Mouse (Mus musculus): ENCODE measurements around the gene Myt1l.

The Myt1l gene

DNA sequence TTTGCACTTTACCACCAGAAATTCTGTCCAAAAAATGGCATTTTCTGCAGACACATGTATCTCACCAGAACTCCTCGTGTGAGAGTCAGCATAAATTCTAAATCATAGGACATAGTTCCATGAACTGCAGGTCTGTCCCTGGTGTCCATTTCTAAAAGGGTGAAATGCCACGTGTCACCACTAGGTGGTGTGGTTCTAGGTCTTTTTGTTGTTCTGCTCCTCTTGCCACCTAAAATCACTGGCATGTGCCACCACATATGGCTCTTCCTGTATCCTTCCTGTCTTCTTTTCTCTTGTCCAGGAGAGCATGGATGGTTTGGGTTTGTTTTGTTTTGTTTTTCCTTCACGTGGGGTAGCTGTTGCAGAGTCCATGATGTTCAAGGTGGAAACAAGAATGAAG lies 366.5 kb downstream of the Myt1l start:
- DNase-seq (ENCODE audit: low read depth in 2 of 2, low spot score in 2 of 2), result no peak

DNA sequence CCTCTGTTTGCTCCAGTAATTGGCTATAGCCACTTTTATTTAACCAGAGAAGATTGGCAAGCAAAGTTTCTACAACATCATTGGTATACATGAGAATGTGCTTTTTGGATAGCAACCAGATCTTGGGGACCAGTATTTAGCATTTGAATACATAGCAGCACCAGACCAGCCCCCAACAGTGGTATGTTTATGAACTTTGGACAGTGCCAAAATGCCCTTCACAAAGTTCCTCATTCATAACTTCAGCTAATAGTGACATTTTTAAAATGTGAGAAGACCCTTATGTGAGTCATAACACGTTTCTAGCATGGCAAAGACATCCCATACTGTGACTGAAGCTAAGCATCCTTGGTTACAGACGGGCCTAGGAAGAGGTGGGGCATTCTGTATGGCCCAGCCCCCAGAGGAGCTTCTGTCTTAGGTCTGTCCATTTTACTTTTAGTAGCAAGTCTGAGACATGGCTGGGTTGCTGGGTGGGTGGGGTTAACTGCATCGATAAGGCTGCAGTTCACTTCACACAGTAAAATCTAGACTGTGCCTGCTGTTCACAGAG lies 369.4 kb downstream of the Myt1l start:
- no peak for DNase-seq (ENCODE audit: low read depth in 2 of 2, low spot score in 2 of 2)

DNA sequence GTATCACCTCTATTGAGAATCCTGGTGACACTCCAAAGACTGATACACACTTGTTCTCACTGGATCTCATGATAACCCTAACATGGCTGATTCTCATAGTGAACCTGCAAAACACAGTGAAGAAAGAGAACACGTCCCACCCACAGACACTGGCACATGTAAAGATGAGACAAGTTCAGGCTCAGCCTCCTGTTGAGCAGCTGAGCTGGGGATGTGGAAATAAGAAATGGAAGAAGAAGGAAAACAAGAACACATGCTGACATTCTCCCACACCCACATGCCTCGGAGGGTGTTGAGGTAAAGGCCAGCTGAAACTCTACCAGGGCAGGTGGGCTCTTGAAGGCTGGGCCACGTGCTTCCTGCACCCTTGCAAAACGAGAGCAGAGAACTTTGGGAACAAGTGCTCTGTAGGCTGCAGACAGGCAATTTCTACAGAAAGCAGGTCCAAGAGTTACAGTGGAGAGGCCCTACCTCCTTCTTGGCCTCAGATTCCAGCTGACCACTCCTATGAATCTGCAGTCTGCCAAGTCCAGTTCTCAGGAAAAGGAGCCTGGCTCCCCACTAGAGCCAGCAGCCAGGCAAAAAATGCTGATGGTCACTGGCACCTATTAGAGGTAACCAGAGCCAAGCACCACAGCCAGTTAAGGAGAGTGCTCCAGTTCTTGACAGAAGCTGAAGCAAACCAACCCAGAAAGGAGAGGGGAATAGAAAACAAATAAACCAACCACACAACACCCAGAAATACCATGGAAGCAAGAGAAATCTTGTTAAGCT lies 376.1 kb downstream of the Myt1l start:
- DNase-seq (ENCODE audit: low read depth in 2 of 2, low spot score in 2 of 2), result no peak

DNA sequence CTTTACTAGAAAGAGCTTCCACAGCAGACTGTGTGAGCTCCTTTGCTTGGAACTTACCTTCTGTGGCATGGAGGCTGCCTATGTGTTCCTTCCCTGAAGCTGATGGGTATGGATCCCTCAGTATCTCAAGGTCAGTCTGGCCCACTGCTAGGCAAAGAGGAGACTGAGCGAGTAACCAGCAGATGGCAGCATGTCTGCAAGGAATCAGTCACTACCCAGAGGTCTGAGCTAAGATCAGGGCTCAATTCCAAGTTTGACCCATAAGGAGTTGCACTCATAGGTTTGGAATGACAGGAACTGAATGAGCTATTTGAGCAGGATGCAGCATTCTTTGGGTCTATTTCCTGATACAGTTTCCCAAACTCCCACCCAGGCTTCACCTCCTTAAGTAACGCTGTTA lies 378.9 kb downstream of the Myt1l start:
- DNase-seq (ENCODE audit: low read depth in 2 of 2, low spot score in 2 of 2), result no peak

DNA sequence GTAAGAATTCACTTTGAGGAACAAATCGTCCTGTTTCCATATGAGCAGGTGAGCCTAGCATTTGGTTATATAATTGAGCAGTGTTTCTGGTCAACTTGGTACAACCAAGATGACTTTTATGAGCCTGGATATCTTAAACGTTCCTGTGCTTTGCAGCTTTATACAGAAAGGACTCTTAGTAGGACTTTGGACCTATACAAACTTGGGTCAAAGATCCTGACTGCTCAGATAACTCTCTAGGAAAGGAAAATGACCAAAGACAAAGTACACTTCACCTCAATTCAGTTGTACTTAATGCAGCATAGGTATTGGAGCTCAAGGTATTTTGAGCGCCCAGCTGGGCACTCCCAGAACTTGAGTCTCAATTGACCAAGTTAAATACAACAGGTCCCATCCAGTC lies 388.0 kb downstream of the Myt1l start:
- DNase-seq (ENCODE audit: low read depth in 2 of 2, low spot score in 2 of 2), result no peak

DNA sequence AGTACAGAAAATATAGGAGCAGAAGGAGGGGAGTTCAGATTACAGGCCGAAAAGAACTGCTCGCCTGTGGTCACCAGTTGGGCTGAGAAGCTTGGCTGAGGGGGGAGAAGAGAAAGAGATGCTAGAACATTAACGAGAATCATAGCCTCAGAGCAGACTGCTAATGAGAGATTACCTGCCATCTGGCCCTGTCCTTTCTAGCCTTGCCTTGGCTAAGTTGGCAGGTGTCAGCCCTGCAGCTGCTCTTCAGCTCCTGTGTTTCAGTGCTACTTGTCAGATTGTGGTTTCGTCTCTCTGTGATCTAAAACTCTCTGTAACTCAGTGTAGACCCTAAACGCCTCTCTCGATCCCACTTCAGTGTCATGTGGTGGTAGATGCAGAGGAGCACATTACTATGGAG lies 388.6 kb downstream of the Myt1l start:
- DNase-seq (ENCODE audit: low read depth in 2 of 2, low spot score in 2 of 2), result no peak

DNA sequence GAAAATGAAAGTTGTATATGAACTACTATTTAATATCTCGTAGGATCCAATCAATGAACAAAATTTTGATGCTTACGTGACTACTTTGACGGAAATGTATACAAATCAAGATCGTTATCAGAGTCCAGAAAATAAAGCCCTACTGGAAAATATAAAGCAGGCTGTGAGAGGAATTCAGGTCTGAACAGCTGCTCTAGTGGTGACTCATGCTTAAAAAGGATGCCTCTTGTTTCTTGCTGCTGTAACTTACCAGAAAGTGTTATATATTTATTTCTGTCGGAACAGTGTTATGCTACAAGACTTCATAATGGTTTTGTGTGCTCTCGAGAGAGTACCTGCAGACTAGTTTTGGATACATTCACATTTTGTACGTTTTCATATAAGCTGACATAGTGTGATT lies 392.1 kb downstream of the Myt1l start:
- no peak for DNase-seq (ENCODE audit: low read depth in 2 of 2, low spot score in 2 of 2)

DNA sequence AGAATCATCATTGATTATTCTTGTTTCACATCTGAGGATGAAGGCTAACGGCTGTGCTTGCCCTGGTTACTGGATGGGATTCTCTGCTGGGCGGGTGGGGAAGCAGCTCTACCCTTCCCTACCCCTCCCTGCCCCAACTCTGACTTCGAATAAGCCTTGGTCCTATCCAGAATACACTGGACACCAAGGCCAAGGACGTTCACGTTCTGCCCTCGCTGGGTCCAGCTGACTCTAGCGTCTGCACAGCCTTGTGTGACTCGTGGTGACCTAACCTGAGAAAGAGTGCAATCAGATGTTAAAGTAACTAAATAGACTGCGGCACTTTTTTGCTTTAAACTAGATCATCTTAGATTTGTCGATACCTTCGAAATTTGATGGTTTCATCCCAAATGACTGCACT lies 393.3 kb downstream of the Myt1l start:
- no peak for DNase-seq (ENCODE audit: low read depth in 2 of 2, low spot score in 2 of 2)

DNA sequence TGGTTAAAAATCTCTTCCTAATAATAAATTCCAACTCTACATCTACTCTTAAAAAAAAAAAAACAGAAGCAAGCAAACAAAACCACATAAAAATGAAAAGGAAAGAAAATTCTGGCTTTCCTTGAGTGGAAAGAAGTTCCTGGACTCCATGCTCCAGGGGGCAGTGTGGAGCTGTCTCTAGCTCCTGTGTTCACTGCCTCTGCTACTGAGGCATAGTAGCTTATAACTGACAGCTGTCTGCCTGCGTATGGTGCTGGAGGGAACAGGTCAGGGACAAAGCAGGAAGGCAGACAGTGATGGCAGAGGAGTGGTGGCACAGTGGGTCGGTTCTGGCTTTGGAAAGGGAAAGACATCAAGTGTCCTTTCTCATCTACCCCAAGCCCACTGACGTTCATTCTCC lies 398.7 kb downstream of the Myt1l start:
- DNase-seq (ENCODE audit: low read depth in 2 of 2, low spot score in 2 of 2), result no peak

DNA sequence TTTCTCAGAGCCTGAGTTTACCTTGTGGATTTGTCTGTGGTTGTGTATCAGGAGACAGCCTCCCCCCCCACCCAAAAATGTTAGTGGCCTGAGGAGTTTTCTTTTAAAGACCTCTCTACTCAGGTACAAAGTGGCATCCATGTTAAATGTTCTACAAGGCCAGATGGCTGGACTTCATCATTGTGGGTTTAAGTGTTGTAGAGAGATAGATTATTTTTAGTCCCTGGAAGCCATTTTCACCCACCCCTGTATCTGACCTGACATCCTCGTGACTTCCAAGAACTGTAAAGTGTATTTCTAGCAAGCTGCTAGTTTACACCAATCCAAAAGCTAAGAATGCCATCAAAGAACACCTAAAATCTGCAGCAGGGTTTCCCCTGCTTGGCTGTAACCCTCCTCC lies 402.4 kb downstream of the Myt1l start:
- no peak for DNase-seq (ENCODE audit: low read depth in 2 of 2, low spot score in 2 of 2)

DNA sequence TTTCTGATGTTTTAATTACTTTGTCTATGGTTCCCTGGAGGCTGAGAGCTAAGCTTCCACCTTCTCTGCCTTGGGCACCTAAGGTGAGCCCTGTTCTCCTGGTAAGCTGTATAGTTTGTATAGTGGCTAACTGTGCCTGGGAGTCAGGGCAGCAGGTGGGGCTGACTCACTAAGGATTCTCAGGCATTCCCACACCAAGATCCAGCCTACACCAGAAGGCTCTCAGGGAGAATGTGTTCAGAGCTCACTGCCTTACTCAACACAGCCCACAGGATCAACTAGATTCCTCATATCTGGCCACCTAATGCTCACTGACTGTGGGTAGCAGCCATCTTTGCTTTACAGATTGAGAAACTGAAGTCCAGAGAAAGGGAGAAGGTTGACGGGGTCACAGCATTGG lies 404.8 kb downstream of the Myt1l start:
- no peak for DNase-seq (ENCODE audit: low read depth in 2 of 2, low spot score in 2 of 2)

DNA sequence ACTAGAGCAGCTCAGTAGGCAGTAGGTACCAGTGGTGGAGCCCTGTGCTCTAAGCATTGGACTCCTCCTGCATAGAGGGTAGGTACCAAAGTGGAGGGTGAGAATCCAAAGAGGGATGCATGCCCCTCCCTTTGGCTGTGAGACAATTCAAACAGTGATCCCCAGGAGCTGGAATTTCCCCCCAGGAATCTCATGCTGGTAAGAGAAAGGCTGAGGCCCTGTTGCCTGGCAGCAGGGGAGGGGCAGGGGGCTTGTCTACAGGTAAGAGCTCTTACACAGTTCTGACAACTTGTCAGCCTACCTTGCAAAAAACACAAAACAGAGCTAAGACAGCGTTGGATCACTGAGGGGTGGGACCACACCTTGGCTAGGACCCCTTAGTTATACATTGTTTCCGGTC lies 405.3 kb downstream of the Myt1l start:
- DNase-seq (ENCODE audit: low read depth in 2 of 2, low spot score in 2 of 2), result no peak

DNA sequence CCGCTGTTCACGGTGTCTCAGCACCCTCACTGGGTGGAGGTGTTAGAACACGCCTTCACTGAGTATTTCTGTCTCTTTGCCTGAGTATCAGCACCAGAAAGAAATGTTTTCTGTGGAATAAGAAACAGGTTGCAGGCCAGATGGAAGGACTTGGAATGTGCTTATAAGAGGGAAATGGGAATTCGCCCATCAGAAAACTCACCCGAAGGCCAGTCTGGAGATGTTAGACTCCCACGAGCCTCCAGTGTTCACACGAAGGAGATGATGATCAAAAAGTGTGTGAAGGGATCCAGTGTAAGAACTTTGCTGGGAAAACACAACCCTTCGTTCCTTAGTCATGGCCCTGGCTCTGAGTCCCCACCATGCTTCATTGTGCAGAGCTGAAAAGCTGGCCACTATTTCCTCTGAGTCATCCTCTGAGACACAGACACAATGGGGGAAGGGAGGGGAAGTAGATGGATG lies 406.0 kb downstream of the Myt1l start:
- no peak for DNase-seq (ENCODE audit: low read depth in 2 of 2, low spot score in 2 of 2)

DNA sequence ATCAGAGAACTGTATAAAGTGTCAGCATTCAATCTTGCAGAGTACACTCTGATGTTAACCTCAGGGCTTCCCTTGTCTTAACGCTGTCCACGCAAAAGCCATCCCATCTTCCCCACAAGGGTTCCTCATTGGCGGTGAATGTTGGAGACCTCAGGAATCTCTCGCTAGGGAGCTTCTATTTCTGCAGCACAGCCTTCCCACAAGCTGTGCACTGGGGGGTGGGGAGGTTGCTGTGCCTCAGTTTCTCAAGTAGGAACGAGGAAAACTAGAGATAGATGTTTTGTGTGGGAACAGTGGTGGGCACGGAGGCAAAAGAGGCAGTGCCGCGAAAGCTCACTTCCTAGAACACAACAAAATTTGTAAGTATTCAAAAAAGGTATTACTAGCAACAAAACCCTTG lies 409.1 kb downstream of the Myt1l start, which contains the start of gene Pxdn:
TSS of gene Pxdn (plus strand) at position 301 of the 400 bp plus-strand sequence.
- DNase-seq (ENCODE audit: low read depth in 2 of 2, low spot score in 2 of 2), result no peak

DNA sequence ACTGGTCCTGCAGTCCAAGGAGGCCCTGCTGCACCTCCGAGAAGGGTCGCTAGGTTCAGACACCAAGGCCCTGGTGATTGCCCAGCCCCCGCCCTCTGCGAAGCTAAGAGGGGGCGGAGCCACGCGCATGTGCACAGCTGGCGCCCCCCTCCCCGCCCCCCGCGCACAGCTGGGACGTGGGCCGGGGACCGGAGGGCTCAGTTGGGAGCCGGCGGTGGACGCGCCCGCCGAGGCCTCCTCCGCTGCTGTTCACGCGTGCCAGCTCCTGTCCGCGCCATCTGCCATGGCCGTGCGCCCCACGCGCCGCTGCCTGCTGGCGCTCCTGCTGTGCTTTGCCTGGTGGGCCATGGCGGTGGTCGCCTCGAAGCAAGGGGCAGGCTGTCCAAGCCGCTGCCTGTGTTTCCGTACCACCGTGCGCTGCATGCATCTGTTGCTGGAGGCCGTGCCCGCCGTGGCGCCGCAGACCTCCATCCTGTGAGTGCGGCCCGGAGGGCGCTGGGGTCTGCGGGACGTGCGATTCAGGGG lies 409.7 kb downstream of the Myt1l start:
- DNase-seq (ENCODE audit: low read depth in 2 of 2, low spot score in 2 of 2), result no peak

DNA sequence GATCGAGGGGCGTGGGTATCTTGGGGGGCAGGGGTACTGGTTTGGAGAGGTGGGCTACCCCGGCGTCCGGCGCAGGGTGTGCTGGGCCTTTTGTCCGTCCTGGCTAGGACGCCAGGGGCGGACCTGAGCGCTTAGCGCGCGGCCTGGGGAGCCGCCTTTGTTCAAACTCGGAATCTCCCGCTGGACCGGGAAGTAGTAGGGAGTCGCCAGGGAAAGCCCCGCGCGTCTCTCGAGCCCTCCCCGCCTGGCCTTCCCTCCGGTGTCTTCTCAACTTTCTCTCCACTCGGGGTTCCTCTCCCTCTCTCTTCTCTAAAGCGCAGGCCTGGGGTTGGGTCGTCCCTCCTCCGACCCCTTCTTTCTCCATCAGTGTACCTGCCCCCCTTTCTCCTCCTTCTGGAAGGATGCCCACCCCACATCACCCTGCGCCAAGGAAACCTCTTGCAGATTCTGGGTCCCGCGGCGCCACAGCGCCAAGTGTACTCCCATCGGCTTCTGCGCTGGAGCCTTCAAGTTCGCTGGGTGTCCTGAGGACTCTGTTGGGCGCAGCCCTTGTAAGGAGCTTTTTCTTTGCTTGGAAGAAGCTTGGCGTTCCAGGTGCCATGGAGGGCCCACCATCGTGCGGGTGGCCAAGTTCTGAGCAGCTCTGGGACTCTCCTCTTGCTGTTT lies 410.3 kb downstream of the Myt1l start:
- DNase-seq (ENCODE audit: low read depth in 2 of 2, low spot score in 2 of 2), result no peak

DNA sequence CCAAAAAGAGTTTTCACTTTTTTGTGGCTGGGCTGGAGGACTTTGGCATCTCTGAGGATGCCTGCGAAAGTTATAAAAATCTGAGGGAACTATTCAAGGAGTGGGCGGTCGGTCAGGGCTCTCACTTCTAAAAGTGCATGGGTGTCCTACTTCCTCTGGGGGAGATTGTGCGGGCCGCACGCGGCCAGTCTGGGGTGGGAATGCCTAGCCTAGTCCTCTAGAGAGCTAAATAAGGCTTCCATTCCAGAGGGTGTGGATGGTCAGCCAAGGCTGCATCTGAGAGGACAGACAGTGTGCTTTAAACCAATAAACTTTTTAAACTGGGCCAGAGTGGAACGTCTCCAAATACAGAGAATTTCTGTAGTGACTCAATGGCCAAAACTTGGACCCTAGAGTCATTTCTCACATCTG lies 411.1 kb downstream of the Myt1l start:
- no peak for DNase-seq (ENCODE audit: low read depth in 2 of 2, low spot score in 2 of 2)

DNA sequence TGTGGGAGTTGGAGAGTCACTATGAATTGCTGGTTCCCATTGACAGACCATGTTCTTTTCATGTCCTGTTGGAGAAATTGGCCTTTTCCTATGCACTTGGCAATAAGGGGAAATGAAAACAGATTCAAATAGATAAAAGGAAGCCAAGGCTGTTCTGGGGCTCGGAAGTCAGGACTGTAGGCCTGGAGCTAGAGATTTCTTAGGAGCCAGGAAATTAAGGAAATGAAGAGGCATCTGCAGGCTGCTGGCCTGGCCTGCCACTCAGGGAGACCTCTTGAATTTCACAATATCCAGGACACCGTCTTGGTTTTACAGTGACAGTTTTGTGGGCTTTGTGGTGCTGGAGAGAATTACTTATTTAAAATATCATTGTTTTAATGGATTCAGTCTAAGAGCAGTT lies 414.3 kb downstream of the Myt1l start:
- DNase-seq (ENCODE audit: low read depth in 2 of 2, low spot score in 2 of 2), result no peak

DNA sequence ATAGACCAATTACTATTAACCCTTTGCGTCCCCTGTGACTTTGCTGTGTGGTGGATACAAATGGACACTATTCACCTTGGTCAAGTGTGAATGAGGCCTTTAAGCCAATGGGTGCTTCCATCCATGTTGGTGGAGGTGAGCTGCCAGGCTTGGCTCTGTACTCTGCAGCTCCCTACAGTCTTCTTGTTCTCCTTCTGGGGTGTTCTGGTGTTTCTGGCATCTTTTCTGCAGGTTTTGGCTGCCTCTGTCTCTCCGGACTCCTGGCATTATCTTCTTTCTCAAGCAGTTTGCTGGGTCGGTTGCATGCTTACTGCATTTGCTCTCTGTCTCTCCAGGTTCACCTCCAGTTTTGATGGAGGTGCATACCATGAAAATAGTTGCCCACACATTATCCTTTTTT lies 416.5 kb downstream of the Myt1l start:
- DNase-seq (ENCODE audit: low read depth in 2 of 2, low spot score in 2 of 2), result no peak

DNA sequence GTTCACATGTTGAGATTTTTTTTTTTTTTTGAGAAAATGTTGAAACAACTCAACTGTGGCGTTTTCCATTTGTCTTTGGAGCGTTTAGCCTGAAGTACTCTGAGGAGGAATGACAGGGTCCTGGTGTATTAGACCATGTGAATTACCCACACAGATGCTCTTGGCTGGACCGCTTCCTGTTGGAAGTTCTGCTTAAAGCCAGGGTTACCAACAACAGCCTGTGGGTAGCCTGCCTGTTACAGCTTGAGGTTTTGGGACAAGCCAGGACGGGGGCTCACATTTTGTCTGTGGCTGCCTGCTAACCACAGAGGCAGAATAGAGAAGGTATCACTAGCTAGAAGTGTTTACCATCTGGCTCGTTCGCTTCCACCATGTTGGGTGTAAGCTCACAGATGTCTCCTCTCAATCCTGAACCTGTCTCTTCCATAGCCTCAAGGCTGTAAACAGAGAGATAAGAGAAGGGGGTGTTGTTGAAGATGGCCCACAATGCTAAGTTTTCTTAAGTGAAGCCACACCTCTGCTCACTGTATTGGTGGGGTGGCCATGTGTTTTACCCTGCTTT lies 417.1 kb downstream of the Myt1l start:
- no peak for DNase-seq (ENCODE audit: low read depth in 2 of 2, low spot score in 2 of 2)

DNA sequence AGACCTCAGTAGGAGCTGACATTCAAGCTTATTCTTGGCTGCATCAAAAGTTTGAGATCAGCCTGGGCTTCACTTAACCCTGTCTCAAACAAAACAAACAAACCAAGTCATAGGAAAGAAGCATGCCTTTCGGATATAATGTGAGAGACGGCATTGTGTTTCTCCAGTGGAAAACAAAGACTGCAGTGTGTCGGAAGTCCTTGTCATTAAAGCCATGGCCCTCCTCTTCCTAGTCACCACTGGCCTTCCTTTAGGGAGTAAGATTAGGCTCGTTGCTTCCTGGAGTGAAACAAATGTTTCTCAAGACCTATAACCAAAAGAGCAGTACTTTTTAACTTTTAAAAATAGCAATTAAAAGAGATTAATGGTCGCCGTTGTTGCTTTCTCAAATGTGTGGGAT lies 422.9 kb downstream of the Myt1l start:
- DNase-seq (ENCODE audit: low read depth in 2 of 2, low spot score in 2 of 2), result no peak

DNA sequence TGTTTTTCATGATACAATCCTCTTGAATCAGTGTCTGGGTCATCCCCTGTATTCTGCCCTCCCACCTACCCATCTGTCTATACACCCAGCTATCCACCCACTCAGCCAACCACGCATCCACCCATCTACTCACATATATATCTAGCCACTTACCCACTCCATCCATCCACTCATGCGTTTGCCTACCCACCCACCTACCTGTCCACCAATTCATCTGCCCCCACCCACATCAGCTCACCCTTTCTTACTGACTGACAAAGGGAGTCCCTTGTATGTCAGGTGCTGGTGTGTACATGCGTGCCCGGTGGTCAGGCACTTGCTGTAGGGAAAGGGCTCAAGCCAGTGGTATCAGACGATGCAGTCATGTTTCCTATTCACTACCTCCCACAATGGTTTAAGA lies 423.3 kb downstream of the Myt1l start:
- no peak for DNase-seq (ENCODE audit: low read depth in 2 of 2, low spot score in 2 of 2)
